Mouse (Mus musculus) lung, postnatal 14 days (tissue): ENCODE measurements around the gene Gm48552.
A peak's percentile ranks its signal among the peaks of the same experiment; 100 is the strongest.

Experiments
- DNase-seq: peaks from one replicate; pipeline ENCODE4 v3.0.0; 2021

Gm48552 gene

DNA sequence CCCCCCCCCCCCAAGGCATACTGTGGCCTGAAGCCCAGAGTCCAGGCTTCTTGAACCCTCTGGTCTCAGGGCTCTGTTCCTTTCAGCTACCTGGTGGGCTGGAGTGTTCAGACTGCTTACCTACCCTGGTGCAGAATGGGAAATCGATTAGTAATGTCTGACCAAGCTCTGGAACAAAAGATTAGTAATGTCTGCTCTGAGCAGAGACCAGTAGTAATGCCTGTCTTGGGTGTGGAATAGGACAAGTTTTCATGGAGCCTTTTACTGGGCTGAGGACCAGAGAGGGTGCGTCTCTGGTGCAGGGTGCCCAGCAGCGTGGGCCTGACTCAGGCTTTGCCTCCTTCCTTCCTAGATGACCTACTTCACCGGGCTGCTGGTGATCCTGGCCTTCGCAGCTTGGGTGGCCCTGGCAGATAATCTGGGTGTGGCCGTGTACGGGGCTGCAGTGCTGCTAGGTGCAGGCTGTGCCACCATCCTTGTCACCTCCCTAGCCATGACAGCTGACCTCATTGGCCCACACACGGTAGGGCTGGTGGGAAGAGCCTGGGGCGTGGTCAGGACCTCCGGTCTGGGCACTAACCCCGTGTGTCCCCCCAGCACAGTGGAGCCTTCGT, 26.4 kb upstream of the Gm48552 start:
- no peak for DNase-seq

DNA sequence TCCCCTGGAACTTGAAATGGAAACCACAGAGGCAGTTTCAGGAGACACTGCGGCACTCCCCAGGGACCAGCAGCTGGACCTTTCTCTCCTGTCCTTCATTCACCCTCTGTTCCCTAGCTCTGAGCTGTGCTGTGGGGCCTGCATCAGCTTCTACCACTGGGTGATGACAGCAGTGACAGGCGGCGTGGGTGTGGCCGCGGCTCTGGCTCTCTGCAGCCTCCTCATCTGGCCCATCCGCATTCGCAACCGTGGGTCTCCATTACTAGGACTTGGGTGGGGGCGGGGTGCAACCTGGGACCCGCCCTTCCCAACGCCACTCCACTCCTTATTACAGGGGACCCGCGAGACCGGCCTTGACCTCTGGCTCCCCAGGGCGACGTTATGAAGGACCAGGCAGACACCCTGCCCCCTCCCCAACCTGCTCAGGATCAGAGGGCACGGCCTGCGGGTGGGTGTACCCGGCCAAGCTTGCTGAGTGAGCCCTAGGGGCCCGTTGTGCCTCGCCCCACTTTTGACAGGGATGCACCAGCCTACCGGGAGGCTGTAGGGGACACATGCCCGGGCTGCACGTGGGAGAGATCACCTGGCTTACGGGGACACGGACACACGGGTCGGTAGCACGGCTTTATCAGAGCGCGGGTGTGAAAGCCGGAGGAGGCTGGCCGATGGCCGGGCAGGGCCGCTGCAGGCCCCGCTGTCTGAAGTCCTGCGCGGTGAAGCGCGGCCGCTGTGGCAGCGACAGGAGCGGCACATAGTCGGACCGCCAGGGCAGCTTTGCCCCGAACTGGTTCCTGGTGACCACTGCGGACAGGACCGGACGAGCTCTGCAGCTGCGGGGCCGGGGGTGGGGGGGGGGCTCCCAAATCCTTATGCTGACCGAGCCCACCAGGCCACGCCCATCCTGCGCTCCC, 25.1 kb upstream of the Gm48552 start:
- DNase-seq, result no peak

DNA sequence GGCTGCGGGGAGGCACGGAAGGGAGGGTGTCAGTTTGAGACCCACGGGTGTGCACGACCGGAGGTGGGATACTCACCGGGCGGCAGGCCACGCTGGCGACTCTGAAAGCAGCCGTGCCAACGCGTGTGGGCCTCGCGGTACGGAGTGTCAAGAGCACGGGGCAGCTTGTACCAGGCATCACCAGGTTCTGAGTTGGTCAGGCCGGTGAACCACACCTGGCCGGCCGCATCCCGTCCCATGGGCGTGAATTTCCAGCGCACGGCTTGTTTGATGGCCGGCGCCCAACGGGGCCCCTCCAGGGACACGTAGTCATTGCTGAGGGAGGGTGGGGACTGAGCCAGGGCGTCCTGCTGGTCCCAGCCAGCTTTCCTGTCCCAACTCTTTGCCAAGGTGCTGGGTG, 24.1 kb upstream of the Gm48552 start:
- DNase-seq, result no peak

DNA sequence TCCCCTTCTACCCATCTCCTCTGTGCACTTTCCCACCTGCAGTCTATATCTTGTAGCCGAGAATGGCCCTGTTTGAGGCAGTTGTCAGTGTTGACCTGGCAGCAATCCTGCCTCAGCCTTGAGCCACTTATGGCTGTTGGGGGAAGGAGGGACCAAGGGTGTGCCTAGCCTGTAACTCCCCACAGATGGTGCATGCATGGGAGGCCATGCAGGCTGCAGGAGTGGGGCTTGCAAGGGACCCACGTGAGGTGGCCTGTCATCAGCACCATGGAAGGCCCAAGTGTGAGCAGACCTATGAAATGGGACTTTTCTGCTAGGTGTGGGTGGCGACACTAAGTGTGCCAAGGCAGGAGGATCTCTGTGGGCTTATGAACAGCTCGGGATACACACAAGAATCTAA, 23.7 kb upstream of the Gm48552 start:
- DNase-seq, result no peak

DNA sequence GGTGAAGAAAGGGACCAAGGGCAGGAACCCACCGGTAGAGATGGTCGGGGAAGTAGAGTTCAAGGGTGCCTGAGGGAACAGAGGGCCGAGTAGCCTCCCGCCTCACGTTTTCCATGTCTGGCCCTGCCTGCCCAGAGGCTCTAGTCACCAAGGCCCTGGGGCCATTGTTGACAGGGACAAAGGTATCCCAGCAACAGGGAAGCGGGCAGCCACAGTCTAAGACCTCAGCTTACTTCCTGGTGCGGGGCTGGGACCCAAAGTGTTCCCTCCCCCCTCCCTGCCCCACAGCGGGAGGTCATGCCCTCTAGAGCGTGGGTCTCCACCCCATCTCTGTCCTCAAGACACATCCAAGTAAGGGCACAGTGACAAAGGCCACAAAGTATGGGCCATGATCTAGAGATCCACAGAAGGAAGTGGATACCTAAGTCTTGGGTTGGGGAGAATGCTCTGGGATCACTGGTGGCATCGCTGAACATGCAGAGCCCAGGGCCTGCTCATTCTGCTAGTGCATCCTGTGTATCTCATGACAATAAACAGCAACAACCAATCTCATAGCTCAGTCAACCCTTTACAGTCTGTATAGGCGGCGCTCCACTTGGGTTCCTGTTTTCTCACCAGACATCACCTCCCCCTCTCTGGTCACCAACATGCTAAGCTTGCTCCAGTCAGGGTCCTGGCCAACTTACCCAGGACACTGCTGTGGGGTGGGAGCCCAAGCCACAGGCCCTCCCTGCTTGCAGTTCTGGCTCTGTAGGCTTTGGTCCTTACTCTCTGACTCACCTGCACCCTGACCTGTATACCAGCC, 22.9 kb upstream of the Gm48552 start, which contains the start of gene 4930404N11Rik:
Gene 4930404N11Rik (minus strand): TSS at position 145 of the 805 bp plus-strand sequence.
- no peak for DNase-seq

DNA sequence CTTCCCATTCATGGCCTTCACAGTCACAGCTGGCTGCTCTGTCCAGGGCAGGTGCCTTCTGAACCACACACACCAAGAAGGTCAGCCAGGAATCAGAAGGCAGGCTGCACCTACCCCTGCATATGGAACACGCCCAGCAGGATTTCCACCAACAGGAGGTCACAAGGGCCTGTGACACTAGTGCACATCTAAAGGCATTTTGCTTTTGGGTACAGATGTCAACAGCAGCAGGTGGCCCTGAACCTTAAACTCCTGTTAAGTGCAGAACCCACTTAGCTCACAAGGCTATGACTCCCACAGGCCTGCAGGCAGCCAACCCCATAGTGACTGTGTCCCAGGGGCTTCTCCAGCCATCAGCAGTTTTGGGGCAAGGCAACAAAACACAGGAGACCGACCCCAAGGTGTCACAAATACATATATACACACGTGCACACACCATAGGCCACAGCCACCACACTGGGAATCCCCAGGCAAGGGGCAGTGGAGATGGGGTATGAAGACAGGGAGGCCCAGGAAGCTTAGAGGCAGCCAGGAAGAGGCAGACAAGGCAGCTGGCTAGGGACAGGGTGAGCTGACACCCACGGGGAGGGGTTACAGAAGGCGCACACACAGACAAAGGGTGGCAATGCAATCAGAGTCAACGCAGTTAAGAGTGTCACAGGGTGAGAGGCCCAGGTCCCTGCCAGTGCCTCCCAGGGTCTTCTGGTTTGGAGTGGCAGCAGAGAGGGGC, 22.2 kb upstream of the Gm48552 start:
- DNase-seq, result no peak

DNA sequence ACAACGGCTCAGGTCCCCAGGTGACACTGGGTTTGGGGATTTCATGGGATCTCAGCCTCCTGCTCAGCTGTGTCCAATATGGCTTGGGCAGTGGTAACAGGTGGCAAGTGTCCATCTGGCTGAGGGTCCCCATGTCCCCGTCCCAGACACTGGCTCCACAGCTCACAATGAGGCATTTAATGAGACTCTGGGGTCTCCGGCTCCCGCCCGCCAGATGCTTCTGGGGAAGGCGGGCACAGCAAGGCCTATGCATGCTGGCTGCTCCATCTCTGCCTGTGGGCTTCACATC, 21.7 kb upstream of the Gm48552 start:
- DNase-seq, result no peak

DNA sequence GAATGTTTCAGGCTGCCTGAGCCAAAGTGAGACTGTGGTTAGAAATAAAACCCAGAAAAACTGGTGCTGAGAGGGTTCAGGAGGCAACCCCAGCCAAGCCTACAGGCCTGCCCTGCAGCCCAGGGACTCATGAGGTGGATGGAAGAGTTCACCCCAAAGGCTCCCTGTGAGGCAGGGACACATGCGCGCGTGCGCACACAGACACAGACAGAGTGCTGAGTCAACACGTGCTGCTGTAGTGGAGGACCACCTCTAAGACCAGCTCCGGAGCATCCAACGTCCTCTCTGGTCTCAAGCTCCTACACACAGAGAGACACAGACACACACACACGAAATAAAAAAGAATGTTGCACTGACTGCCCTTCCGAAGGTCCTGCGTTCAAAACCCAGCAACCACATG, 13.5 kb upstream of the Gm48552 start:
- DNase-seq, result no peak

DNA sequence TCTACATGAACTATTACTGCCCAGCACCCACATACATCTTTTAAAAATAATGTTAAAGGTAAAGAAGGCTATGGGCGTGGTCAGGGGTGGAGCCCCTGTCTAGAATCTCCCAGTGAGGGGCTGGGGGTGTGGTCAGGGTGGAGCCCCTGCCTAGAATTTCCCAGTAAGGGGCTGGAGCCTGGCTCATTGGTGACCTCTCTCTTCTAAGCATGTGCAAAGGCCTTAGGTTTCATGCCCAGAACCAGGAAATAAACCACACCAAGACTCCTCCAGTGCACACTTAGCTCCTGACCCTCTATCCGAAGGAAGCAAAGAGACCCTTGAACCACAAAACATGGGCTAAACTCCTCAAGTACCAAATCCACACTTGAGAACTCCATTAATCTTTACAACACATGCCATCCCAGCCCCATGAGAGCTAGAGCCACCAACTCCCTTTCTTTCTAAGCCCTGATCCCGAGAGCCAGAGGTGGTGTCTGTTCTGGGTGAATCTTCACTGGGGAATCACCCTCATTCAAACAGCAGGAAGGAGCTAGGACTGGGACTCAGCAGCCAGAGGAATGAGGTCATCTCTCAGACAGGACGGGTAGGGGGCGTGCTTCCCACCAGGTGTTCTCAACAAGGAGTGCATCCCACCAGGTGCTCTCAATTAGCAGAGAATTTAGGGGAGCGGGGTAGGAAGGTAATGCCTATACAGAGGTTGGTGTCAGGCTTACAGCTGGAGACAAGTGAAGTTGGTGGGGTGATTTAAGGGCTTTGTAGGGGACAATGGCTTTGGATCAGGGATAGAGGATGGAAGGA, 12.0 kb upstream of the Gm48552 start:
- no peak for DNase-seq

DNA sequence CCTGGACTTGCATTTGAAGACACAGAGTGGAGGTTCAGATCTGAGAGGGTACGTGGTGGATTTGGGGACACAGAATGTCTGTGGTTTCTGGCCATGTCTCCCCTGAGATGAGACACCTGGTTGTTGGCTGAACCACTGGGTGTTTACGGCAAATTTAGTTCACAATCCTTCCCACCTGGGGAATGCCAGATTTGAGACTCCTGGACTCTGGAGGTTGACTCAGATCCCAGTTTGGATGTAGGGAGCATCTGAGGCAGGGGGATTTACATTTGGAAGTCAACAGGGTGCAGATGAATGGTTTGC, 11.5 kb upstream of the Gm48552 start:
- DNase-seq, result no peak

DNA sequence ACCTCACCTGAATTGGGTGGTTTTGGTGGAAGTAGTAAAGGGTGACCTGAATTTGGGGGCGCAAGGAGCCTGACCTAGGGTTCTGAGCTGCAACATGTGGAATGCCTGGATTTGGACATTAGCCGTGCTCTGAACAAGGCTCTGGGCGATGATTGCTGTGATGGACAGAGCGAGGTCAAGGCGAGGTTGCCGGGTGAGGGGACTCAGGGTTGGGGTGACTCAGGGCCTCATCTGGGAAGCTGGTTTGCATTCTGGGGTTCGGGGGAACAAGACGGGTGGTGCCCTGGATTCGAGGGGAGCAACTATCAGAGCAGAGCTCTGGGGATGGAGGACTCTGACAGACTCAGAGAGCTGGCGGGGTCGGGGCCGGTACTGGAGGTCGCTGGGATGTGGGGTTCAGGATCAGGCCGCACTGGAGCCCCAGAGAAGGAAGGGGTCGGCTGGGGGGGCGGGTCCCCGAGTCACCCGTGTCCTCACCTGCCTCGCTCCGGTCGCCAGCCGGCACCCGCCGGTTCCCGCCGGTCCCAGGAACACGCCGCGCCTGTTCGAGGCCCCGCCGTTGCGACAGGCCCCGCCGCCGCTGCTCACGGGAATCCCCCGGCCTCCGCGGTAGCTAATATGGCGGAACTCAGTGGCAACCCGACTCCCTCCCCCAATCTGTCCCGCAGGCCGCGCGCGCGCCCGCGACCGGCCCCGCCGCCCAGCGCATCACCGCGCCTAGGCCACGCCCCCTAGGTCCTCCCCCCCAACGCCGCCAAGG, 10.8 kb upstream of the Gm48552 start, which contains the start of gene Fzr1:
Gene Fzr1 (minus strand): TSS at position 724 of the 760 bp plus-strand sequence.
- no peak for DNase-seq

DNA sequence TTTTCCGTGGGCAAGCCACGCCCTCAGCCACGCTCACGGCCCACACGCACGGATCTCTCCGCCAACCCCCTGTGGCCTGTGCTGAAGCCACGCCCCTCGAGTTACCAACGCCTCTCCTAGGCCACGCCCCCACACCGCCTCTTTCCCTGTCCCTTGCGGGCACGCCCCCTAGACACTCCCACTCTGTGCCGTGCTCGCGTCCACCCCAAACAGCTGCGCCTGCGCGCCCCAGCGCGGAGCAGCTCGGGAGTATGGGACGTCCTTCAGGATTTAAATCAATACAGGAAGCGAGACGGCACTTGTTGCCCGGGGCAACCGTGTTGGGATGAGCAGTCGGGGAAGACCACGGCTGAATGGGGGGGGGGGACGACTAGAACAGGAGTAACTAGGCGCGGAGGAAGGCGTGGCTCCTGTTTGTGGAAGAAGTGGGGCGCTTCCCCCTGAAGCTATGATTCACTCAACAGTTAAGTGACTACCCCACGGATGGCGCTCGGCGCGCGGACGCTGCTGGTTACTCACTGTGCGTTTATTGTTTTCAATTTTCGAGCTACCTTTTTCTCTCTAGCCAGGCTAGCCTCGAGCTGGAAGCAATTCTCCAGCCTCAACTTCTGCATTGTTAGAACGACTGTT, 10.1 kb upstream of the Gm48552 start:
- DNase-seq, result peak; percentile 100

DNA sequence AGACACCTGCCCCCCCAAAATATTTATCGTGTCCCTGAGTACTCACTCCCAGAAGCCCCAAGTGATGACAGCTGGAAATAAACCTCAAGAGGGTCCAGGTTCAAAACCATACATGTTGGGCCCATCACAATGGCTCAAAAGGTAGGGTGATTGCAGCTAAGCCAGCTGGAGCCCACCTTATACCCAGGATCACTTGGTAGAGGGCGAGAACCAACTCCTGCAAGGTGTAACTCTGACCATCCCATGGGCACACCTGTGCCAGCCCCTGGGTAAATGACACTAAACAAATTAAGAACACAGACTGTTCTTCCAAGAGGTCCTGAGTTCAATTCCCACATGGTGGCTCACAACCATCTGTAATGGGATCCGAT, 9.6 kb upstream of the Gm48552 start:
- DNase-seq, result no peak

DNA sequence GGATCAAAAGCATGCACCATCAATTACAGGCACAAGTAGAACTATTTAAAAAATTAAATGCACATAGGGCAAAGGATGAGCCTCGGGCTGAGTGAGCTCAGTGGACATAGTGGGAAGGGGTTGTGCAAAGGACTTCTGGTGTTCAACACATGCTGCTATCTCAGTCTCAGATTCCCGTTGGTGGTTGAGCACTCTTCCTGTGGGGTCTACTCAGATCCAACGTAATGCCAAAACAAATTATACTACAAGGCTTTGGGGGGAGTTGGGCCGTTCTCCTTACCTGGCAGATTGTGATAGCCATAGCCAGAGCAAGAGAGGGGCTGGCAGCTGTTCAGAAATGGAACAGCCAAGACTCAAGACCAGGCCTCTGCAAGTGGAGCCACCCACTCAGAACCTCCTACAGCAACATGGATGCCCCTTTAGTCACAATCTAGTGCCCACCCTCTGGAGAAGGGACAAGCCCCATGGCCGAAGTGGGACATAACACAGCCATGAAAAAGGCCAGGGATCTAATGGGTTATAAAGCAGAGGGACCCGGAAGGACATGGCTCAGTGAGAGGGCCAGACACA, 8.9 kb upstream of the Gm48552 start:
- DNase-seq, result no peak

DNA sequence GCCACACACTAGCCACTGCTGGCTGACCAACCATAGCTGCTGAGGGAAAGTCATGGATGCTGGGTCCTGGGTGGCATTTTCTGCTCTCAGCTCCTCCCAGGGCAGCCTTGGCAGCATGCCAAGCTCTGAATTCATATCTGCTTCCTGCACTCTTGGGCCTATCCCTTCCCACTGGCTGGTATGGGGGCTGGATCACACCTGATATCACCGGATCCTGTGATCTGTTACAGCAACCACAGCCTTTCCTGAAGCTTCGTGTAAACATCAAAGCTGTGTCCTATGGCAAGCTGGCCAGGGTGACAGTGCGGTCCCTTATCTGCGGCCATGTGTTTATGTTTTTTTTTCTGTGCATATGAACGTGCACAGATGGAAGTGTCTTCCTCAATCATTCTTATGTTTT, 6.8 kb upstream of the Gm48552 start:
- peak; percentile 72 for DNase-seq

DNA sequence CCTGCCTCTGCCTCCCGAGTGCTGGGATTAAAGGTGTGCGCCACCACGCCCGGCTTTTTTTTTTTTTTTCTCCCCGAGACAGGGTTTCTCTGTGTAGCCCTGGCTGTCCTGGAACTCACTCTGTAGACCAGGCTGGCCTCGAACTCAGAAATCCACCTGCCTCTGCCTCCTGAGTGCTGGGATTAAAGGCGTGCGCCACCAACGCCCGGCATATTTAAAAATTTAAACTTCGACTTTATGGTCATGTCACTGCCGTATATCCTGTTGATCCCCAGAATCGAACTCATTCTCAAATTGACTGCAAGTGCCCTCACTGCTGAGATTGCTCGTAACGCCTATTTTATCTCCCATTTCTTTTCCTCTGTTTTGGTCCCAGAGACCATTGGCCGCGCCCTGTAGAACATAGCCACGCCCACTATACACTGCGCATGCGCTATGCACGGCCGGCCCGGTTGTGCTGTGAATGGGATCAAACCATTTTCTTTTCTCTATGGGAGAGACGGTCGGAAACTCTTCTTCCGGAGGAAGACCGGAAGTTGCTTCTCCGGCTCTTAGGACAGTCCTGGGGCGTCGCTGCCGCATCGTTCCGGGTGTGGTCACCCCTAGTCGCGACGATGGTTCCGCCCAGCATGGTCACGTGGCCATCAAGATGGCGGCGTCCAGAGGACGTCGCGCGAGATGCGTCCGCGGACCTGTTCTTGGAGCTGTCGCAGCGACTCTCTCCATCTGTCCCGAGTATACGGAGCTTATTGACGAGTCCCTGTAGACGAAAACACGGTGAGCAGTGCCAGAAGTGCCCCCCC, 4.8 kb upstream of the Gm48552 start, which contains the start of the genes Dohh and Gm48551:
Gene Dohh (plus strand): TSS at position 627 of the 803 bp plus-strand sequence.
Gene Gm48551 (plus strand): TSS at position 665 of the 803 bp plus-strand sequence.
- DNase-seq, result peak; percentile 100

DNA sequence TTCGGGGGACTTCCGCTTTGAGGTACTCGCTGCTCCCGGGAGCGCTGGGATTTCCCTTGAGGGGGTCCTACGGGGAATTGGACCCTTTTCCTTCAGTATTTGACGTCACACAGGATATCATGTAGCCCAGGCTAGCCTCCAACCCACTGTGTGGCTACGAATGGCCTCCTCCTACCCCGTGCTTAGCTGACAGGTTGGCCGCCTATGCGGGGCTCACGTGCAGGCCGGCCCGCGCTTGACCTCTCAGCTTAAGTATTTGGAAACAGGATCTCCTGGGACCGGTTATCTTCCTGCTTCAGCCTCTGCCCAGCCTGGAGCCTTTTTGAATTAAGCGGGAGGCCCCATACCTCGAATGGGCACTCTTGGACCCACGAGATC, 4.2 kb upstream of the Gm48552 start:
- DNase-seq, result no peak

DNA sequence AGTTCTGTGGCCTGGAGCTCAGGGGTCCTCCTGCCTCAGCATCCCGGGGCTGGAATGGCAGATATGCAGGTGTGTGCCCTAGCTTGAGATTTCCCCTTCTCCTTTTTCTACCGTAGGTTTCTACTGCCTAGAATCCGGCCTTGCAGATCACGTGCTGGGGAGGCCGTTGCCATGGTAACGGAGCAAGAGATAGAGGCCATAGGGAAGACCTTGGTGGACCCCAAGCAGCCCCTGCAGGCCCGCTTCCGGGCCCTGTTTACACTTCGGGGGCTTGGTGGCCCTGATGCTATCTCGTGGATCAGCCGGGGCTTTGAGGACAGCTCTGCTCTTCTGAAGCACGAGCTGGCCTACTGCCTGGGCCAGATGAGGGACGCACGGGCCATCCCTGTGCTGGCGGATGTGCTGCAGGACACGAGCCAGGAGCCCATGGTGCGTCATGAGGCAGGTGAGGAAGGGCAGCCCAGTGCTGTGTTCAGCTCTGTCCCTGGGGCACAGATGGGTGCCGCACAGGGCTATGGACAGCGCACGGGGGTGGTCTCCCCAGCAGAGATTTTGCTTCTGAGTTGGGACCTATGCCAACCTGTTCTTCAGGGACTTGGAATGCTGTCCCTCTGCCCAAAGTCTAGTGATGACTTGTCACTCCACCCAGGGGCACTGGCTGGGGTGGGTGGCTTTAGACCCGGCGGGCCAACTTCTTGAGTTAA, 3.0 kb upstream of the Gm48552 start:
- DNase-seq, result no peak

DNA sequence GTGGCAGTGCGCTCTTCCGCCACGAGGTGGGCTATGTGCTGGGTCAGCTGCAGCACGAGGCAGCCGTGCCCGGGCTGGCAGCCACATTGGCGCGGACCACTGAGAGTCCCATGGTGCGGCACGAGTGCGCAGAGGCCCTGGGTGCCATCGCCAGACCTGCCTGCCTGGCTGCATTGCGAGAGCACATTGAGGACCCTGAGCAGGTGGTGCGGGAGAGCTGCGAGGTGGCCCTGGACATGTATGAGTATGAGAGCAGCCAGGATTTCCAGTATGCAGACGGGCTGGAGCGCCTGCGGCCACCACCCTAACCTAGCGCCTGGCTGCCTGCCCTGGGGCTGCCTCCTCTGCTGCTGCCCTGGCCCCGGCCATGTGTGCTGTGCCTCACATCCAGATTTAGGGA, 1.1 kb upstream of the Gm48552 start:
- DNase-seq, result no peak
